In genomic region chr6:97509434-97509833, GRCm38 (mm10) we compare ENCODE assay signal across 21 mouse cellular contexts.
A peak's percentile ranks its signal among the peaks of the same experiment; 100 is the strongest.
DNase-seq lines count a peak whose midpoint lies in the region; ATAC-seq and TF ChIP-seq lines count a peak whose summit lies in the region.
"Had no signal": no experiment of that assay in that cellular context is flagged by ENCODE, and none has a peak within 500 bp of the region (broad histone marks: within the 10 kb centered on the region; RNA-seq: fewer than 3 reads in every experiment).

No protein-coding gene starts in this region.

- H3K27me3 ChIP-seq in heart, embryonic 10.5 days (ENCODE audit: insufficient read depth, poor library complexity, severe bottlenecking): no peaks in the 10 kb centered on the region
- no peaks in the 10 kb centered on the region for H3K27me3 ChIP-seq in heart, embryonic 12.5 days (replicated peaks)
- H3K27me3 ChIP-seq in lung, postnatal 0 days (replicated peaks; ENCODE audit: insufficient read depth, low read length): no peaks in the 10 kb centered on the region
- H3K27me3 ChIP-seq: forebrain, embryonic 15.5 days; hindbrain, embryonic 13.5 days; limb, embryonic 12.5 days; Patski had no signal

- peaks cover 58% of the 10 kb centered on the region for H3K4me1 ChIP-seq in heart, embryonic 10.5 days
- peaks cover 44% of the 10 kb centered on the region for H3K4me1 ChIP-seq in heart, embryonic 12.5 days (replicated peaks)
- H3K4me1 ChIP-seq in lung, adult 2 months (ENCODE audit: control insufficient read depth, insufficient read depth, low read length): peaks cover 14% of the 10 kb centered on the region
- no peaks in the 10 kb centered on the region; the same call in 1 of the 2 replicates for H3K4me1 ChIP-seq in lung, postnatal 0 days (ENCODE audit: insufficient read depth, low read depth, low read length)

- no peak for TF ChIP-seq CTCF in lung, adult 2 months (IDR thresholded peaks at IDR 0.05; ENCODE audit: insufficient read depth, low read length)
- TF ChIP-seq CTCF in lung, postnatal 0 days (IDR thresholded peaks at IDR 0.05): no peak

- ATAC-seq in heart, embryonic 12.5 days (ENCODE audit: insufficient number of reproducible peaks, low FRiP score): no peak
- ATAC-seq in lung, postnatal 0 days: no peak
- ATAC-seq: forebrain, embryonic 15.5 days; inflammation-experienced regulatory T-cells, adult 6 months; Patski had no signal

- no peak overlapping the region for H3K9ac ChIP-seq in heart, embryonic 12.5 days
- no peak overlapping the region for H3K9ac ChIP-seq in lung, postnatal 0 days (replicated peaks; ENCODE audit: low read depth)
- H3K9ac ChIP-seq: forebrain, embryonic 15.5 days; hindbrain, embryonic 13.5 days; limb, embryonic 12.5 days; liver, embryonic 14.5 days had no signal

- no peaks in the 10 kb centered on the region for H3K36me3 ChIP-seq in heart, embryonic 10.5 days
- no peaks in the 10 kb centered on the region for H3K36me3 ChIP-seq in heart, embryonic 12.5 days
- no peaks in the 10 kb centered on the region for H3K36me3 ChIP-seq in lung, postnatal 0 days (ENCODE audit: insufficient read depth, low read length)
- H3K36me3 ChIP-seq: forebrain, embryonic 15.5 days; hindbrain, embryonic 13.5 days; limb, embryonic 12.5 days; midbrain, embryonic 10.5 days had no signal

- 82% methylated on average over 10 of the region's 10 CpGs for WGBS in heart, embryonic 10.5 days
- 79% methylated on average over 10 of the region's 10 CpGs for WGBS in heart, embryonic 12.5 days
- WGBS in lung, adult 2 months: 61% methylated on average over 10 of the region's 10 CpGs
- 70% methylated on average over 10 of the region's 10 CpGs for WGBS in lung, postnatal 0 days

- H3K4me2 ChIP-seq in heart, embryonic 12.5 days: no peak overlapping the region
- H3K4me2 ChIP-seq in lung, postnatal 0 days (replicated peaks; ENCODE audit: low read depth, low read length): no peak overlapping the region
- H3K4me2 ChIP-seq: forebrain, embryonic 15.5 days; hindbrain, embryonic 13.5 days; limb, embryonic 12.5 days had no signal

- TF ChIP-seq POLR2A in lung, adult 2 months (IDR thresholded peaks at IDR 0.05; ENCODE audit: borderline replicate concordance, extremely low read depth, low read depth, low read length): no peak; the same call in 1 of the 2 replicates

- peak; percentile 32 for DNase-seq in adrenal gland, adult 2 months
- DNase-seq in adrenal gland, postnatal 14 days: no peak
- DNase-seq in heart, embryonic 10.5 days (ENCODE audit: low spot score): no peak
- no peak for DNase-seq in lung, adult 2 months
- no peak for DNase-seq in lung, postnatal 0 days (ENCODE audit: low spot score)
- DNase-seq in spleen, postnatal 10 days (ENCODE audit: low spot score in 2 of 2): no peak
- DNase-seq in right cerebral cortex, postnatal 4 days: no peak
- DNase-seq: adrenal gland, postnatal 10 days; cerebellum, adult 11 months; cerebellum, postnatal 10 days; gastrocnemius, postnatal 36 days; thymus, postnatal 14 days had no signal

- H3K4me3 ChIP-seq in heart, embryonic 10.5 days: no peak overlapping the region
- H3K4me3 ChIP-seq in heart, embryonic 12.5 days: no peak overlapping the region
- peak overlapping the region; percentile 28 for H3K4me3 ChIP-seq in lung, adult 2 months (replicated peaks; ENCODE audit: extremely low read depth, low read depth, low read length)
- no peak overlapping the region for H3K4me3 ChIP-seq in lung, postnatal 0 days (ENCODE audit: low read depth, low read length)
- H3K4me3 ChIP-seq: forebrain, embryonic 15.5 days; hindbrain, embryonic 13.5 days; limb, embryonic 12.5 days; midbrain, embryonic 10.5 days had no signal

- TF ChIP-seq EP300 in lung, postnatal 0 days (IDR thresholded peaks at IDR 0.05): no peak

- H3K27ac ChIP-seq in heart, embryonic 10.5 days: peak overlapping the region; percentile 49; the same call in 1 of the 2 replicates
- no peak overlapping the region for H3K27ac ChIP-seq in heart, embryonic 12.5 days (ENCODE audit: poor library complexity, severe bottlenecking)
- no peak overlapping the region for H3K27ac ChIP-seq in lung, postnatal 0 days (ENCODE audit: low read length)
- H3K27ac ChIP-seq: forebrain, embryonic 15.5 days; hindbrain, embryonic 13.5 days; limb, embryonic 12.5 days; liver, embryonic 14.5 days; macrophage; midbrain, embryonic 10.5 days had no signal

- H3K9me3 ChIP-seq in heart, embryonic 10.5 days: no peaks in the 10 kb centered on the region
- no peaks in the 10 kb centered on the region for H3K9me3 ChIP-seq in heart, embryonic 12.5 days (replicated peaks)
- H3K9me3 ChIP-seq in lung, postnatal 0 days (ENCODE audit: low read length): no peaks in the 10 kb centered on the region
- H3K9me3 ChIP-seq: forebrain, embryonic 15.5 days; hindbrain, embryonic 13.5 days; limb, embryonic 12.5 days; midbrain, embryonic 10.5 days had no signal
